Mouse (Mus musculus) liver, adult 2 months (tissue): Measurements from ENCODE around the gene Pde4a.

Experiments used
- CTCF ChIP-seq: fragments of 200-500 bp; IDR thresholded peaks from 2 replicates; pipeline ENCODE4 v1.5.1; 2011; ENCODE audit warnings: low read depth, low read length, control low read depth
- POLR2A ChIP-seq: fragments of 200-500 bp; IDR thresholded peaks from 2 replicates; pipeline ENCODE4 v1.6.1; 2011; ENCODE audit warnings: low read length, control low read depth; ENCODE audit not compliant: insufficient read depth; ENCODE audit errors: extremely low read depth

GRCm38 (mm10) chr9:21239465-21239848 is 73.9 kb downstream of the Pde4a start:
- no peak for TF ChIP-seq CTCF
- no peak for TF ChIP-seq POLR2A
